Mouse (Mus musculus): ENCODE data around the gene Chmp2b. TPM values are rescaled to one million over a fixed set of nuclear protein-coding genes. Genes with fewer than 3 reads are reported as not detected.

Gene Chmp2b
- total and polyA plus RNA-seq, 3 experiments, result 23.8 to 46.5 (median 45.7) TPM

DNA sequence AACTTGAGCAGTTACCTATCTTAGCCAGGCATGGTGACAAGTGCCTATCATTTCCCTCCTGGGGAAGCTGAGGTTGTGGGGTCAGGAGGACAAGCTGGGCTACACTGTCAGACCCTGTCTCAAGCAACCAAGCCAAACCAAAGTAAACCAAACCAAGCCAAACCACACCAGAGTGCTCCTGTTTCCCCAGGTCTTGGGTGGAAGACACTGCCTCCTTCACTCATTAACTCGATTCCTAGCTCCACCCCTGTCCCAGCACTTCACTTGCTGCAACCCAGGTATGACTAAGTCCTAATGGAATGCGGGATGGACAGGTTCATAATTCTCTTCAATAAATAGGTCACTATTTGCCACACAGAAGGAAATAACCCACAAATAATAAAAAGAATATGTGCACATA is 2.9 kb downstream of the Chmp2b start:
- Histone ChIP-seq H3K36me3 (replicated peaks) (peaks cover 18% of the 10 kb centered on the region), H3K4me1 (ENCODE audit: insufficient read depth, low read depth, low read length) (peaks cover 21% of the 10 kb centered on the region), H3K4me3 (ENCODE audit: low read depth, low read length) (no peak overlapping the region), H3K9me3 (replicated peaks) (no peaks in the 10 kb centered on the region), H3K27me3 (ENCODE audit: insufficient read depth, low read length) (no peaks in the 10 kb centered on the region)
- TF ChIP-seq GATA2 (IDR thresholded peaks at IDR 0.05; ENCODE audit: borderline replicate concordance, low read depth, low read length) (no peak), GATA1 (IDR thresholded peaks at IDR 0.05; ENCODE audit: borderline replicate concordance, low read length) (no peak), TAL1 (conservative IDR thresholded peaks at IDR 0.05; ENCODE audit: low read depth, low read length) (no peak), CTCF (IDR thresholded peaks at IDR 0.05; ENCODE audit: low read depth, low read length) (no peak), POLR2AphosphoS5 (IDR thresholded peaks at IDR 0.05; ENCODE audit: insufficient replicate concordance, low read depth, low read length) (no peak)
- DNase-seq (ENCODE audit: low spot score) (no peak), ATAC-seq (ENCODE audit: extremely low read depth, insufficient number of reproducible peaks, low FRiP score, poor library complexity, severe bottlenecking) (no peak)

DNA sequence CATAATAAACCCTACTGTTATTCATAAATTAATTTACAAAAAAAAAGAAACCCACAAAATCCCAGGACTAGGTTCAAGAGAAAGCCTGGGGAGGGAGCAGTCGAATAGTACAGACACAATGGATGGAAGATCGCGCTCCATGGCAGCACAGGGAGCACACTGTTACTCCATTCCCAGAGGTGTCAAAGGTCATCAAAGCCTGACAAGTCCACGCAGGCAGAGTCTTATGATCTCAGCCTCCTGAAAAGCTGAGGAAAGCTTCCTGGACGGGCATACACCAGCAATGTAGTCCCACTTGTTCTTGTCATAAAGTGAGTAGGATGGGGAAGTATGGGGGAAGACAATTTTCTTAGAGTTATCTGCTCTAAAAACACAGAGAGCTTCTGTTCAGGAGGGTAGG is 5.2 kb downstream of the Chmp2b start:
- H3K4me3 ChIP-seq (ENCODE audit: low read depth, low read length), result no peak overlapping the region
- no peak for ATAC-seq (ENCODE audit: extremely low read depth, insufficient number of reproducible peaks, low FRiP score, poor library complexity, severe bottlenecking)
- peaks cover 12% of the 10 kb centered on the region for H3K4me1 ChIP-seq (ENCODE audit: insufficient read depth, low read depth, low read length)
- TF ChIP-seq GATA2 (IDR thresholded peaks at IDR 0.05; ENCODE audit: borderline replicate concordance, low read depth, low read length) (no peak), TAL1 (conservative IDR thresholded peaks at IDR 0.05; ENCODE audit: low read depth, low read length) (no peak), POLR2AphosphoS5 (IDR thresholded peaks at IDR 0.05; ENCODE audit: insufficient replicate concordance, low read depth, low read length) (no peak), GATA1 (IDR thresholded peaks at IDR 0.05; ENCODE audit: borderline replicate concordance, low read length) (no peak), CTCF (IDR thresholded peaks at IDR 0.05; ENCODE audit: low read depth, low read length) (no peak)
- no peak for DNase-seq (ENCODE audit: low spot score)
- peaks cover 32% of the 10 kb centered on the region for H3K36me3 ChIP-seq (replicated peaks)
- H3K9me3 ChIP-seq (replicated peaks), result no peaks in the 10 kb centered on the region
- no peaks in the 10 kb centered on the region for H3K27me3 ChIP-seq (ENCODE audit: insufficient read depth, low read length)

- no peak for DNase-seq (ENCODE audit: low spot score)
- ATAC-seq (ENCODE audit: extremely low read depth, insufficient number of reproducible peaks, low FRiP score, poor library complexity, severe bottlenecking), result no peak
- Histone ChIP-seq H3K27me3 (ENCODE audit: insufficient read depth, low read length) (no peaks in the 10 kb centered on the region), H3K9me3 (replicated peaks) (no peaks in the 10 kb centered on the region), H3K4me3 (ENCODE audit: low read depth, low read length) (no peak overlapping the region), H3K4me1 (ENCODE audit: insufficient read depth, low read depth, low read length) (peaks cover 3% of the 10 kb centered on the region; the same call in 1 of the 2 replicates), H3K36me3 (replicated peaks) (peaks cover 36% of the 10 kb centered on the region)
- TF ChIP-seq GATA2 (IDR thresholded peaks at IDR 0.05; ENCODE audit: borderline replicate concordance, low read depth, low read length) (no peak), POLR2AphosphoS5 (IDR thresholded peaks at IDR 0.05; ENCODE audit: insufficient replicate concordance, low read depth, low read length) (no peak), GATA1 (IDR thresholded peaks at IDR 0.05; ENCODE audit: borderline replicate concordance, low read length) (no peak)
These were observed 8.3 kb downstream of the Chmp2b start for GRCm38 (mm10) chr16:65554267-65554666.

DNA sequence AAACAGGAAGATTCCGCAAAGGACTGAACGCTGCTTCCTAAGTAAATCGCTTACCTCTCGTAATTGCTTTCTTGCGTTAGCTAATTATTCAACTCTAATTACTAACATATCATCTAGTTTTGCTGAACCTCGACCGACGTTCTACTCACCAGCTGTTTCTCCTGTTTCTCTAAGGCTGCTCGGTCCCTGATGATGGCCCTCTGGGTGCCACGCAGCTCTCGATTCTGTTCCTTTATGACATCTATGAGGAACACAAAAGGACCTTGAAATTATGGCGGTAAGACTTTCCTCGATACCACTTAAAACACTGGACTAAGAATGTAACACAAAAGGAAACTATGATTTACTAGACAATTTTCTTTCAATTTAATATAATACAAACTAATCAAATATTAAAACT is 11.7 kb downstream of the Chmp2b start:
- ATAC-seq (ENCODE audit: extremely low read depth, insufficient number of reproducible peaks, low FRiP score, poor library complexity, severe bottlenecking), result no peak
- peaks cover 7% of the 10 kb centered on the region; the same call in 1 of the 2 replicates for H3K4me1 ChIP-seq (ENCODE audit: insufficient read depth, low read depth, low read length)
- no peak overlapping the region for H3K4me3 ChIP-seq (ENCODE audit: low read depth, low read length)
- DNase-seq (ENCODE audit: low spot score), result no peak
- no peaks in the 10 kb centered on the region for H3K27me3 ChIP-seq (ENCODE audit: insufficient read depth, low read length)
- TF ChIP-seq CTCF (IDR thresholded peaks at IDR 0.05; ENCODE audit: low read depth, low read length) (no peak), GATA2 (IDR thresholded peaks at IDR 0.05; ENCODE audit: borderline replicate concordance, low read depth, low read length) (no peak), POLR2AphosphoS5 (IDR thresholded peaks at IDR 0.05; ENCODE audit: insufficient replicate concordance, low read depth, low read length) (no peak), GATA1 (IDR thresholded peaks at IDR 0.05; ENCODE audit: borderline replicate concordance, low read length) (no peak), TAL1 (conservative IDR thresholded peaks at IDR 0.05; ENCODE audit: low read depth, low read length) (no peak)
- no peaks in the 10 kb centered on the region for H3K9me3 ChIP-seq (replicated peaks)
- peaks cover 33% of the 10 kb centered on the region for H3K36me3 ChIP-seq (replicated peaks)

GRCm38 (mm10) chr16:65548960-65549359 is 13.6 kb downstream of the Chmp2b start:
- Histone ChIP-seq H3K4me3 (ENCODE audit: low read depth, low read length) (no peak overlapping the region), H3K4me1 (ENCODE audit: insufficient read depth, low read depth, low read length) (peaks cover 7% of the 10 kb centered on the region; the same call in 1 of the 2 replicates), H3K36me3 (replicated peaks) (peaks cover 37% of the 10 kb centered on the region), H3K9me3 (replicated peaks) (no peaks in the 10 kb centered on the region), H3K27me3 (ENCODE audit: insufficient read depth, low read length) (no peaks in the 10 kb centered on the region)
- ATAC-seq (ENCODE audit: extremely low read depth, insufficient number of reproducible peaks, low FRiP score, poor library complexity, severe bottlenecking), result no peak
- peak; percentile 3 for DNase-seq (ENCODE audit: low spot score)
- TF ChIP-seq CTCF (IDR thresholded peaks at IDR 0.05; ENCODE audit: low read depth, low read length), result no peak
- no peak for TF ChIP-seq POLR2AphosphoS5 (IDR thresholded peaks at IDR 0.05; ENCODE audit: insufficient replicate concordance, low read depth, low read length)
- TF ChIP-seq GATA1 (IDR thresholded peaks at IDR 0.05; ENCODE audit: borderline replicate concordance, low read length), result no peak
- TF ChIP-seq TAL1 (conservative IDR thresholded peaks at IDR 0.05; ENCODE audit: low read depth, low read length), result no peak
- no peak for TF ChIP-seq GATA2 (IDR thresholded peaks at IDR 0.05; ENCODE audit: borderline replicate concordance, low read depth, low read length)

- TF ChIP-seq POLR2AphosphoS5 (IDR thresholded peaks at IDR 0.05; ENCODE audit: insufficient replicate concordance, low read depth, low read length), result no peak
- TF ChIP-seq GATA2 (IDR thresholded peaks at IDR 0.05; ENCODE audit: borderline replicate concordance, low read depth, low read length), result no peak
- no peak for TF ChIP-seq CTCF (IDR thresholded peaks at IDR 0.05; ENCODE audit: low read depth, low read length)
- TF ChIP-seq TAL1 (conservative IDR thresholded peaks at IDR 0.05; ENCODE audit: low read depth, low read length), result no peak
- no peak for TF ChIP-seq GATA1 (IDR thresholded peaks at IDR 0.05; ENCODE audit: borderline replicate concordance, low read length)
- DNase-seq (ENCODE audit: low spot score) (no peak), ATAC-seq (ENCODE audit: extremely low read depth, insufficient number of reproducible peaks, low FRiP score, poor library complexity, severe bottlenecking) (no peak)
- Histone ChIP-seq H3K9me3 (replicated peaks) (no peaks in the 10 kb centered on the region), H3K4me3 (ENCODE audit: low read depth, low read length) (no peak overlapping the region), H3K27me3 (ENCODE audit: insufficient read depth, low read length) (no peaks in the 10 kb centered on the region), H3K36me3 (replicated peaks) (peaks cover 52% of the 10 kb centered on the region), H3K4me1 (ENCODE audit: insufficient read depth, low read depth, low read length) (peaks cover under 1% of the 10 kb centered on the region; the same call in 1 of the 2 replicates)
These were observed 18.7 kb downstream of the Chmp2b start for GRCm38 (mm10) chr16:65543676-65544293.
